Mouse (Mus musculus) myocyte (in vitro differentiated cells): ENCODE results near the gene Dgat2.

Source experiments
- CEBPB ChIP-seq: IDR thresholded peaks from 2 replicates; pipeline ENCODE4 v1.6.1; 2011; ENCODE audit warnings: mild to moderate bottlenecking, moderate library complexity; ENCODE audit not compliant: poor library complexity, insufficient read depth, severe bottlenecking
- E2F4 ChIP-seq: IDR thresholded peaks from one replicate; pipeline ENCODE4 v1.6.1; 2011; ENCODE audit warnings: mild to moderate bottlenecking, control low read depth, moderate library complexity; ENCODE audit not compliant: insufficient read depth
- MAX ChIP-seq: IDR thresholded peaks from one replicate; pipeline ENCODE4 v1.6.1; 2011; ENCODE audit warnings: low read depth, mild to moderate bottlenecking, control low read depth
- MYOD1 ChIP-seq, 3 experiments: IDR thresholded peaks; one replicate each; pipeline ENCODE4 v1.6.1; 2011; ENCODE audit warnings: control low read depth in 2 of 3, low read depth in 2 of 3, mild to moderate bottlenecking in 2 of 3, moderate library complexity in 1 of 3; ENCODE audit not compliant: insufficient read length in 2 of 3, control insufficient read depth in 1 of 3
- MYOG ChIP-seq, 3 experiments: IDR thresholded peaks; one replicate each; pipeline ENCODE4 v1.6.1; 2011; ENCODE audit warnings: control low read depth in 2 of 3, low read depth in 2 of 3, mild to moderate bottlenecking in 2 of 3; ENCODE audit not compliant: insufficient read length in 2 of 3, control insufficient read depth in 1 of 3, insufficient read depth in 1 of 3
- POLR2A ChIP-seq: IDR thresholded peaks from one replicate; pipeline ENCODE4 v1.6.1; 2011; ENCODE audit warnings: low read depth, mild to moderate bottlenecking, control low read depth, moderate library complexity; ENCODE audit not compliant: insufficient read length
- POLR2AphosphoS2 ChIP-seq: IDR thresholded peaks from one replicate; pipeline ENCODE4 v1.6.1; 2011; ENCODE audit warnings: low read depth, control low read depth; ENCODE audit not compliant: insufficient read length
- REST ChIP-seq: IDR thresholded peaks from one replicate; pipeline ENCODE4 v1.6.1; 2011; ENCODE audit warnings: mild to moderate bottlenecking, control low read depth, moderate library complexity; ENCODE audit not compliant: insufficient read depth, insufficient read length
- SRF ChIP-seq: IDR thresholded peaks from one replicate; pipeline ENCODE4 v1.6.1; 2011; ENCODE audit warnings: low read depth; ENCODE audit not compliant: control insufficient read depth, insufficient read length
- TCF12 ChIP-seq: IDR thresholded peaks from one replicate; pipeline ENCODE4 v1.6.1; 2011; ENCODE audit warnings: mild to moderate bottlenecking, control low read depth; ENCODE audit not compliant: poor library complexity, insufficient read depth, severe bottlenecking
- USF1 ChIP-seq: IDR thresholded peaks from one replicate; pipeline ENCODE4 v1.6.1; 2011; ENCODE audit warnings: low read depth, mild to moderate bottlenecking, control low read depth, moderate library complexity

DNA sequence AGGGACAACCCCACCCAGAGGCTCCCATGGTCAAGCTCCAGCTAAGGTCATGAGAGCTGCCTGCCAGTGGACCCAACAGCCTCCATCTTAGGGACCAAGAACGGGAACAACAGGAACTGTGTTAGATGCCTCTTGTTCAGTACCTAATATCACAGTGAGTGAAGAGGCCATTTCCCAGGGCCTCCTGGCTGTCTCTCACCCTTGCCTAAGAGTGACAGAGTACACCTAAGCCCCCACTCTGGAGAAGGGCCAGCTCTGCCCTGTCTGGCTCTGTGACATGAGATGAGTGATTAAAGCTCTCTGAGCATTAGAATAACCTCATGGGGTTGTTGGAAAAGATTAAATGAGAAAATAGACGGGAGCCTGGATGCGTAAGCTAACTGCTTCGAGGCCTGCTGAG lies 8.5 kb downstream of the Dgat2 start:
- TF ChIP-seq POLR2A = no peak
- no peak for TF ChIP-seq E2F4
- TF ChIP-seq USF1 = no peak
- no peak for TF ChIP-seq MYOD1 (IDR thresholded peaks at IDR 0.05; ENCODE audit: control insufficient read depth in 1 of 3, insufficient read length in 2 of 3, low read depth in 2 of 3)
- TF ChIP-seq MAX = no peak
- no peak for TF ChIP-seq CEBPB
- no peak for TF ChIP-seq REST
- TF ChIP-seq TCF12 = no peak
- TF ChIP-seq SRF = no peak
- no peak for TF ChIP-seq MYOG (IDR thresholded peaks at IDR 0.05; ENCODE audit: control insufficient read depth in 1 of 3, insufficient read depth in 1 of 3, insufficient read length in 2 of 3, low read depth in 2 of 3)
- no peak for TF ChIP-seq POLR2AphosphoS2
